Mouse (Mus musculus) testis, postnatal 14 days (tissue): Measurements from ENCODE around the gene Vps9d1.
"Not testable (repeated sequence)": the region's sequence is repeated elsewhere in the genome, so short reads cannot be mapped to it uniquely, and the experiment has no call there.

ENCODE experiments used
- DNase-seq: peaks from one replicate; pipeline ENCODE4 v3.0.0; 2021; ENCODE audit warnings: low spot score

Gene Vps9d1

DNA sequence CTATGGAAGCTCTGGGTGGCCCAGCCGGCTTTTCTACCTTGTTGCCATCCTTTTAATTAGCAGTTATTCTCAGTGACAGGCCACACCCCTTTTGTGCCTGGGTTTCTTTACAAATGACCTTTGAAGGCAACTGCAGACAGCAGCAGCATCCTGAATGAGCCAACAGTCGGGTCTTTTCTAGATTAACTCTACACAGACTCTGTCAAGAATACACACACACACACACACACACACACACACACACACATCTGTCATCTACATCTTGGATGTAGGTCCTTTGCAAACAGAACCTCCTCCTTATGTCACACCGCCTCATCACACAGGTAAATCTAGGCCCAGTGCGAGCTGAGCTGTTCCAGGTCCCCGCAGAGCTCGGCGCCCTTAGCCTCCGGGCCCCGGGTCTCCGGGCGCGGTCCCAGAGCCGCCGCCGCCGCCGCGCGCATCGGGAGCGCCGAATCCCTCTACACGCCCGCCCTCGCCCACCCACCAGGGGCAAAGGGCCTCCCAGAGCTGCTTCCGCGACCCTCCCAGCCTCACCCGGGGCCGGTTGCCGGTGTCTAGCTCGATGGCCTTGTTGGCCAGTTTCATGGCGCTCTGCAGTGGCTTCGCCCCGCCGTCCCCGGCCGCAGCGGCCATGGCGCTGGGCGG is 573 bp downstream of the Vps9d1 start:
- DNase-seq = no peak

- no peak for DNase-seq
These were observed 1.2 kb downstream of the Vps9d1 start for GRCm38 (mm10) chr8:123252925-123253324.

GRCm38 (mm10) chr8:123250940-123251339 is 3.2 kb downstream of the Vps9d1 start:
- DNase-seq = no peak

DNA sequence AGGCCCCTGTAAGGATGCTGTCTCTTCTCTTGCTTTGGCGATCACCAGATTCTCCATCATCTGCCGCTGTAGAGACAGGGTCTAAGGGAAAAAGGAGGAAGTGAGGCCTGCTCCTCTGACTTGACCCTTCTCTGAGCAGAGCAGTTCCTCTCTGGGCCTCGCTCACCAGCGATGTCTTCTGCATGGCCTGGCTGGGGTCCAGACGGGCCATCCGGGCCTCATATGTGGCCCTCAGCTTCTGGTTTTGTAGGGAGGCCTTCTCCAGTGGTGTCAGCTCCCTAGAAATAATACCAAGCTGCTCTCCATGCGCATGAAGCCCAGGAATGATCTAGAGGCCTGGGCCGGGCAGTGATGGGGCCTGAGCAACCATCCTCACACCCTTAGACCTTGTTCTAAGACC is 5.6 kb downstream of the Vps9d1 start:
- no peak for DNase-seq

DNA sequence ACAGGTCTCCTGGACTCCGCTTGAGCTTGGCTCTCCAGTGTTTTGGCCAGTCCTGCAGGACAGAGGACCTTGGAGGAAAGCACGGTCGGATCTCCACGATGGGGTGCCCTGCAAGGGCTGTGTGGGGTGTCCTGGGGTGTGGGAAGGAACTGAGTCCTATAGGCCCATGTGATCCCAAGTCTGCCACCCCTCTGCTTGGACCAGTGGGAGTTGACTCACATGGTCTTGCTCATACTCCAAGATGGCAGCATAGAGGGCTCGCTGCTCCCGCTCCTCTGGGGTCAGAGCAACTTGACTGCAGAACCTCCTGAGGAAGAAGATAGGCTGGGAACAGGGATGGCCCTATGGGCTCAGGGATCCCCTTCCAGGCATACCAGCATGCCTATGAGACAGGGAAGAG is 6.4 kb downstream of the Vps9d1 start:
- DNase-seq = no peak

GRCm38 (mm10) chr8:123245543-123245942 is 8.6 kb downstream of the Vps9d1 start:
- no peak for DNase-seq

- no peak for DNase-seq
These were observed 9.8 kb downstream of the Vps9d1 start for GRCm38 (mm10) chr8:123244382-123244781.

DNA sequence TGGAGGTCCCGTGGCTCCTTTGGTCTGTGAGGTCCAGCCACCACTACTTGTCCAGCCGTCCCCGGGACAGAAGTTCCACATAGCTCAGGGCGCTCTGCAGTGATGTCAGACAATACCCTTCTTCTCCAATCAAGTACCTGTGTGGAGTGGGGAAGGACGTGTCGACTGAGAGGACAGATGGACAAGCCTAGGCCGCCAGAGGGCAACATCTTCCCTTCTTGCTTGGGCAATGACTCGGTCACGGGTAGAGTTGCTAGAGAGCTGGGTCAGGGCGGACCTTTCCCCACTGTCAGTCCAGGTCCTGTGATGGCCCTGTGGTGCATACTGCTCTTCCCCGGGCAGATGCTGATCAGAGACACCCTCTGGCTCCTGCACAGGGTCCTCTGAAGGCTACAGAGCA is 11.1 kb downstream of the Vps9d1 start:
- no peak for DNase-seq

- DNase-seq = no peak
These were observed 11.8 kb downstream of the Vps9d1 start for GRCm38 (mm10) chr8:123242107-123242923.

- no peak for DNase-seq
These were observed 14.8 kb downstream of the Vps9d1 start for GRCm38 (mm10) chr8:123239398-123239797.

DNA sequence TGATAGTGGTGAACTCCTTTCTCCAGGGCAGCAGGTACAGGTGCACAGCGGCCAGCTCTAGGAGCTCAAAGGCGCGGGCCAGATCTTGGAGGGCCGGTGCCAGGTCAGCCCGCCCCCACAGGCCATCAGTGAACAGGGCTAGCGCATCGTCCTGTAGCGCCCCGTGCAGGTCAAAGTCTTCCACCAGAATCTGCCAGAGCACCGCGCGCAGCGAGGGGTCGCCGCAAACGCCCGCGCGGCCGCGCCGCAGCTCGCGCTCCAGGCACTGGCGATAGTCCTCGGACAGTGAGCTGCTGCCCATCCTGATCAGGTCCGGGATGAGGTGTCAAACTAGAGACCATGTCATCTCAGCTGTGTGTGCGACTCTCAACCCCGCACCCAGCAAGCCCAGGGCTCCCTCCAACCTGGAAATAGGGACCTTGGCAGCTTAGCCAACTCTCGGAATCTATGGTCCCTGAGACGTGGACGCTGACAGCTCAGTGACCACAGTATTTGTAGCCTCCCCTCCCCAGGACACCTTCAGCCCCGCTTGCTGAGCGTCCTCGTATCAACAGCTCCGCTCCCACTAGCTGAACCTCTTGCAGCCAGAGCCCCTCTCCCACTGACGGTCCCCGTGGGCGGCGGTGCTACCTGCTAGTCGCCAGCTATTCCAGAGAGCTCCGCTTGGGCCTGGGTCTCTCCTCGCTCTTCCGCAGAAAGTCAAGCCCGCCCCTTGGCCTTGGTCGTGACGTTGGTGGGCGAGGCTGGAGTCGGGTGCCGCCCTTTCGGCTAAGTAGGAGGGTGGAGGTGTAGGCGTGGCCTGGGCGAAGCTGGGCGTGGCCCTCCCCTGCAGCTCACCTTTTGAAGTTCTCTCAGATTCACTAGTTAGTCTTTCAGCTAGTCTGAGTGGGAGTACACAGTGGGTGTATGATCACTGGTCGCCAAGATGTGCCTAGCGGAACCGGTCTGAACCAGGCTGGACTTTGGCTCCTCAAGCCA is 18.3 kb downstream of the Vps9d1 start, which contains the start of gene Spata2l:
Spata2l (minus strand) TSS at position 714 of the 978 bp plus-strand sequence.
- DNase-seq = peak; percentile 84

- no peak for DNase-seq
These were observed 19.1 kb downstream of the Vps9d1 start for GRCm38 (mm10) chr8:123234918-123235519.

DNA sequence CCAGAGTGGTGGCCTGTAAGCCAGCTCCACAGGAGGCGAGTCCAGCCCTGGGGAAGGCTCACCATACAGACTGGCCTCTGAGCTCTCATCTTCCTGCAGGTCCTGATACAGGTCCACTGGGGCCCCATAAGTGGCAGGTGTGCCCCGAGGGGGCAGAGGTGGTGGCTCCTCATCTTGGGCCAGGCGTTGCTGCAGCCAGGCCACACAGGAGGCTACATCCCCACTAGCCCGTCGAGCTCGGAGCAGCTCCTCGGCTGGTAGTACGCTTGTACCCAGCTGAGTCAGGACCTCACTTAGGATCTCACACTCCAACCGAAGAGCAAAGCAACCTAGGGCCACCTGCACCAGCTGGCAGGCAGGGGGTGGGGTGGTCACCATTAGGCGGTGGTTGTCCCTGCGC is 20.4 kb downstream of the Vps9d1 start:
- DNase-seq = no peak

GRCm38 (mm10) chr8:123233300-123233699 is 20.8 kb downstream of the Vps9d1 start:
- DNase-seq = no peak

GRCm38 (mm10) chr8:123232553-123232952 is 21.6 kb downstream of the Vps9d1 start:
- no peak for DNase-seq

DNA sequence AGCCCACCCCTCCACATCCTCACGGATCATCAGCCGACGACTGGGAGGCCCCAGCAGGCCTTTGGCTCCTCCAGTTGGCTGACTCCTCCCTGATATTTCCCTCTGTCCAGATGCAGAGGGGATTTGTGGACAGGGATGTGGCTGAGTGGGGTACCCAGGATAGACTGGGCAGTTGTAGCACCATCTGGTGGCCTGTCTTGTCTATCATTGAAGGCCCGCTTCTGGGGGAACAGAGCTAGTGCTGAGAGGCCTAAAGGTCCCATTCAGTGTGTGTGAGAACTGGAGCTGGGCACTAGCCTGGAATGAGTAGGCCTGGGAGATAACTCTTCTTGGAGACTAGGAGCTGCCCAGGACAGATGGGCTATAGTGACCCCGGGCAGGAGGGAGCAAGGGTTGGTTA is 22.4 kb downstream of the Vps9d1 start:
- no peak for DNase-seq

DNA sequence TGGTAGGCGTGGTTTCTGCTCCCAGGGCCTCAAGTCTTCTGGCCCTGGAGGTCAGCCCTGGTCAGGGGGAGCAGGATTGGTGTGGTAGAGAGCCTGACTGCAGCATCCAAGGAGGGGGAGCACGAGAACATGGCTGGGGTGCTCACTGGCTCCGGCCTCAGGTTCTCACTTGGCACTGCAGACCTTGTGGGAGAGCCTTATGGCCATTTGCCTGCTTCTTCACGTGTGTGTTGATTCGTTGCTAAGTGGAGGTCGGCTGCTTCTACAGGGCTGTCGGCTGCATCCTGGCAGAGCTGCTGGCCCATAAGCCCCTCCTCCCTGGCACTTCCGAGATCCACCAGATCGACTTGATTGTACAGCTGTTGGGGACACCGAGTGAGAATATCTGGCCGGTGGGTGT is 23.8 kb downstream of the Vps9d1 start:
- not testable (repeated sequence) for DNase-seq

DNA sequence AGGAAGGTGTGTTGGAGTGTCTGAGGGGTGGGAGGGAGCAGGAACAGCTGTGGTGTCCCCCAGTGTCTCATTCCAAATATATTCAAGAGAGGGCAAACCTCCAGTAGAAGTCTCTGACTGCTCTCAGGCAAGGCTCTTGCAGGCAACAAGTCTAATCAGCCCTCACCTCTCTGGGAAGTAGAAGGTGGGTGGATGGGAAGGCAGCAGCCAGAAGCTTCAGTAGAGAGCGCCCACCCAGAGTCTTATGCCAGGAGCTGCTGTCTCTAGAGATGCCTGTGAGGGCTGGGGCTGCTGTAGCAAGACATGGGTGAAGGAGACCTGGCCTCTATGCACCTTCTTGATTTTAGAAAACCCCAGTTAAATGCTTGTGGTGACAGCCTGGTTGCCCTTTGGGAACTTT is 25.7 kb downstream of the Vps9d1 start:
- DNase-seq = no peak

DNA sequence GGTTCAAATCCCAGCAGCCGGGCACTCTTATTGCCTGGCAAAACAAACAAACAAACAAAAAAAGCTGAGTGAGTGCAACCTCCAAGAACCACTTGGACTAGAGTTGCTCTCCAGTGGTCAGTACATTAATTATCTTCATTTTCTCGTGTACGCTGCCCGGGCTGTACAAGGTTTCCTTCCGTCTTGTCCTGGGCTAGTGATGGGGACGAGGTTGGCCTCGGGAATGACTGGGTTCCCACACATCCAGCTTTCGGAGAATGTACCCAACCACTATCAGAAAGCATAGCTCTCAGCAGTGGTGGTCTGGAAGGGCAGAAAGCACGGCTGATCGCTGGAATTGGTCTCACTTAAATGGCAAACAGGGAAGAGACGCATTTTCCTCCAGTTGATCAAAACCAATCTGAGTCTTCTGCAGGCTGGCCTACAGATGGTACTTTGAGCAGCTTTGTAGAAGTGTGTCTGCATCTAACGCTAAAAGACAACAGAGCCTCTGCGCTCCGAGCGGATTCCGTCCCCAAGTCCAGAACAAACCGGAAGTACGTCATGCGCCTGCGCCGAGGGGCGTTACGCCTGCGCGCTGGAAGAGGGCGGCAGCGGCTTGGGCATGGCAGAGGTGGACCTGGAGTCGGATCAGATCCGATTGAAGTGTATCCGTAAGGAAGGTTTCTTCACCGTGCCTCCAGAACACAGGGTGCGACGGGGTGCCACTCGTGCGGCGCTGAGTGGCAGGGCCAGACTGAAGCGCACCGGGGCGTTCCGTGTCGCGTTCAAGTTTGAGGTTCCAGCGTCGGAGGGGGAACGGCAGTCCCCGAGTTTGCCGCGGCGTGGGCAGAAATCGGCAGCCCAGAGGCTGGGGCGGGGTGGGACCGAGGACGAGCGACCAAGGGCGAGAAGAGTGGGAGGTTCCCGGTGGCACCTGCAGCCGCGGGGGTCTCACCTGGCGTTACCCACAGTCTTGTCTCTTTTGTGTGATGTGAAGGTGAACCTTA is 29.6 kb downstream of the Vps9d1 start, which contains the start of gene Cdk10:
Cdk10 (plus strand) TSS at position 565 of the 989 bp plus-strand sequence.
- DNase-seq = peak; percentile 92

DNA sequence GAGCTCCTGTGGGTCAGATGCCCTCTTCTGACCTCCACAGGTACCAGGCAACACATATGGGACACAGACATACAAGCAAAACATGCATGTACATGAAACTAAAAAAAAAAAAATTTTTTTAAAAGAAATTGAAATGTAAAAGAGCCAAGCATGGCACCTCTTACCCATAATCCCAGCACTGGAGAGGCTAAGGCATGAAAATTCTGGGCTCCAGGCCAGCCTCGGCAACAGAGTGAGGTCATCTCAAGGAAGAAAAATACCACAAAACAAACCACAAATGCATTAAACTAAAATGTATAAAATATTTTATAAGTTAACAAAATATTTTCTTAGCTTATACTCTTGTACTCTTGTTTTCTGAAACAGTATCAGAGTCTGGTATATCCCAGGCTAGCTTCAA is 33.2 kb downstream of the Vps9d1 start:
- no peak for DNase-seq

DNA sequence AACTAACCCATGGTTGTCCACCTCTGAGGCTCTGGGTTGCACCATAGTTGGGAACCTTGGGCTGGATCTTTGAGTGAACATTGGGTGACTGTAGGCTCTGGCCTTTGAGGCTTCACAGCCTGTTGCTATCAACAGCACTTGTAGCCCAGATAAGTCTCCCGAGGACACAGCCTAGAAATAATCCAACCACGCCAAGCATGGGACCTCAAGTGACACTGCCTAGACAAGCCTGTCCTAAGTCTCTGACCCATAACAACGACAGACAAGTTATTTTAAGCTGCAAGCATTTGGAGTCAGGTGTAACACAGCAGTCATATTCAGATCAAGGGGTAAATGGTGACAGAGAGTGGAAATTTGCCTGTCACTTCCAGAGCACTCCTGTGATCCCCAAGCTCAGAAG is 38.7 kb downstream of the Vps9d1 start:
- DNase-seq = no peak
